Mouse (Mus musculus): ENCODE results near the gene Lhx2. TPM values are rescaled to one million over a fixed set of nuclear protein-coding genes. Genes with fewer than 3 reads are reported as not detected.

Lhx2 gene
- polyA plus RNA-seq, 1 experiment from 2014 or later: 26.4 TPM

DNA sequence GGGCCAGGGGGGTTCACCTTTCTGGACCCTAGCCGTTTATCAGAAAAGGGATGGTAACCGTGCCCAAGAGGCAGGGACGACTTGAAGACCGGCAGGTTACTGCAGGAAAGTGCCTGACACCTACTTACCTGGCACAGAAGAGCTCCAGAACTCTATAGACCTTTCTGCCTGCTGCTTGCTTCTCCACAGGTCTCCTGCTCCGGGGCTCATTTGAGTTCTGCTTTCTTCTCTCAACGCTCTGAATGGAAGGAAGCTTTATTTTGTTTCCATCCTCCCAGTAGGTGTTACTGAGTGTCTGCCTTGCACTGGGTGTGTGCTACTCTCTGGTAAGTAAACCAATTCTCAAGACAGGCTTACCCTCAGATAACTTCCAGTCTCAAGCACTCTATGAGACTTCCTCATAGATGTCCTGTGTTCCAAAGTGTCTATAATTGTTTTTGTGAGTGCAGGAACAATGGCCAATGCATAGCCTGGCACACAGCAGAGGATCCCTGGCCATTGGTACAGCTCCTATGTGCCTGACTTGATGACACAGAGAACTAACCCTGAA, 1.9 kb upstream of the Lhx2 start:
- DNase-seq (ENCODE audit: low spot score): no peak
- Histone ChIP-seq H3K9me3 (no peaks in the 10 kb centered on the region), H3K27ac (no peak overlapping the region), H3K36me3 (no peaks in the 10 kb centered on the region), H3K27me3 (ENCODE audit: insufficient read depth, poor library complexity, severe bottlenecking) (peaks cover 96% of the 10 kb centered on the region), H3K4me1 (replicated peaks) (peaks cover 29% of the 10 kb centered on the region), H3K4me3 (0 out of 2 replicates have a peak overlapping the region, but pooled peaks have one; percentile 34)
- WGBS: 2% methylated on average over 6 of the region's 6 CpGs

GRCm38 (mm10) chr2:38337681-38338080, 1.4 kb upstream of the Lhx2 start:
- 4% methylated on average over 5 of the region's 5 CpGs for WGBS
- no peak for DNase-seq (ENCODE audit: low spot score)
- H3K4me3 ChIP-seq: no peak overlapping the region
- H3K27ac ChIP-seq: no peak overlapping the region
- H3K9me3 ChIP-seq: no peaks in the 10 kb centered on the region
- H3K36me3 ChIP-seq: no peaks in the 10 kb centered on the region
- H3K4me1 ChIP-seq (replicated peaks): peaks cover 29% of the 10 kb centered on the region
- H3K27me3 ChIP-seq (ENCODE audit: insufficient read depth, poor library complexity, severe bottlenecking): peaks cover 99% of the 10 kb centered on the region

- Histone ChIP-seq H3K27ac (peak overlapping the region; percentile 85; the same call in 1 of the 2 replicates), H3K9me3 (no peaks in the 10 kb centered on the region), H3K27me3 (ENCODE audit: insufficient read depth, poor library complexity, severe bottlenecking) (peaks cover 99% of the 10 kb centered on the region), H3K36me3 (no peaks in the 10 kb centered on the region), H3K4me3 (peak overlapping the region; percentile 55), H3K4me1 (replicated peaks) (peaks cover 29% of the 10 kb centered on the region)
- DNase-seq (ENCODE audit: low spot score): peak; percentile 41
- under 1% methylated on average over 5 of the region's 5 CpGs for WGBS
These were observed 641 bp upstream of the Lhx2 start for GRCm38 (mm10) chr2:38338348-38338932.

GRCm38 (mm10) chr2:38339910-38340625, 987 bp downstream of the Lhx2 start:
- Histone ChIP-seq H3K9me3 (no peaks in the 10 kb centered on the region), H3K4me3 (peak overlapping the region; percentile 55), H3K27me3 (ENCODE audit: insufficient read depth, poor library complexity, severe bottlenecking) (peaks cover 100% of the 10 kb centered on the region), H3K4me1 (replicated peaks) (peaks cover 29% of the 10 kb centered on the region), H3K27ac (peak overlapping the region; percentile 85), H3K36me3 (no peaks in the 10 kb centered on the region)
- 2% methylated on average over 9 of the region's 9 CpGs for WGBS
- peak; percentile 41 for DNase-seq (ENCODE audit: low spot score)

DNA sequence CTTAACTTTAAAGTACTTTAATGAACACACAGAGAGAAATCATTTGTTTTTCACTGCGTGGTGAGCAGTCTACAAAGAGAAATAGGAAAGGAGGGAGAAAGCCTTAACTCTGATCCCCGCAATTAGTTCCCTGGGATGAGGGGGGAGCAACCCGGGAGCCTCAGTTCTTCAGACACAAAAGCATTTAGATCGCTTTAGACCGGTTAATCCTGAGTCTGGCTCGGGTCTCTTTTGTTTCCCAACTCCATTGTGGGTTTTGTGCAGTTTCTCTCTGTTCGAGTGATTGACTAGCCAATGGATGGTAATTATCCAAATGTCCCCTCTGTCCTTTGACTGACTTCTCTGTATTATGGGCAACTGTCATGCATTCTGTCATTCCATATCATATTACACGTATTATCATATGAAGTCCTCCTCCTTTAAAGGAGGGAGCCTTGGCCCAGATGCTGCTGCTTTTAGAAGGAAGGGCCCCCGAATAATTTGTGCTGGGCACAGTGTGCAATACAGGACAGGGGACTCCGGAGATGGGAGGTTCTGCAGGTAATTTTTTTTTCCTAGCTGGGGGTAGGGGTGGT, 1.6 kb downstream of the Lhx2 start:
- Histone ChIP-seq H3K27me3 (ENCODE audit: insufficient read depth, poor library complexity, severe bottlenecking) (peaks cover 100% of the 10 kb centered on the region), H3K27ac (peak overlapping the region; percentile 56; the same call in 1 of the 2 replicates), H3K36me3 (no peaks in the 10 kb centered on the region), H3K4me3 (peak overlapping the region; percentile 55), H3K4me1 (replicated peaks) (peaks cover 29% of the 10 kb centered on the region), H3K9me3 (no peaks in the 10 kb centered on the region)
- peak; percentile 31 for DNase-seq (ENCODE audit: low spot score)
- WGBS: under 1% methylated on average over 10 of the region's 10 CpGs

GRCm38 (mm10) chr2:38343573-38343972, 4.5 kb downstream of the Lhx2 start:
- Histone ChIP-seq H3K9me3 (no peaks in the 10 kb centered on the region), H3K27me3 (ENCODE audit: insufficient read depth, poor library complexity, severe bottlenecking) (peaks cover 100% of the 10 kb centered on the region), H3K4me1 (replicated peaks) (peaks cover 44% of the 10 kb centered on the region), H3K27ac (no peak overlapping the region), H3K4me3 (no peak overlapping the region), H3K36me3 (no peaks in the 10 kb centered on the region)
- DNase-seq (ENCODE audit: low spot score): no peak
- WGBS: 14% methylated on average over 1 of the region's 1 CpGs

- no peaks in the 10 kb centered on the region for H3K9me3 ChIP-seq
- no peak overlapping the region for H3K4me3 ChIP-seq
- H3K36me3 ChIP-seq: no peaks in the 10 kb centered on the region
- DNase-seq (ENCODE audit: low spot score): no peak
- H3K27me3 ChIP-seq (ENCODE audit: insufficient read depth, poor library complexity, severe bottlenecking): peaks cover 100% of the 10 kb centered on the region
- H3K4me1 ChIP-seq (replicated peaks): peaks cover 36% of the 10 kb centered on the region
- no peak overlapping the region for H3K27ac ChIP-seq
These were observed 5.6 kb downstream of the Lhx2 start for GRCm38 (mm10) chr2:38344727-38345126.

DNA sequence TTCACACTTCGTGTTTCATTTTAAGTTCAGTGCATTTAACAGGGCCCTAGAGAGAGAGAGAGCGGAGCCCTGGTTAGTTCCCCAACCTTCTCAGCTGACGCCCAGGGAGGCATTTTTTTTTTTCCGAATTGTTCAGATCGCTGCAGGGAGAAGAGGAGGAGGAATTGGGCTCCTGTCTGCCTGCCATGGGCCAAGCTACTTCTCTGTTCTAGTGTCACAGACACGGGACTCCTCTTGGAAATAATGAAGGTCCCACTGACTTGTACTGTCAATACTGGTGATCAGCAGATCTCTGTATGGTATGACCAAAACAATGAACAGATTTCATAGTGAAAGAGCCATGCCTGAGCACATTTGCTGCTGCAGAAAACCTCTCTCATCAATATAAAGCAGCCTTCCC, 7.3 kb downstream of the Lhx2 start:
- H3K27ac ChIP-seq: no peak overlapping the region
- under 1% methylated on average over 6 of the region's 6 CpGs for WGBS
- H3K4me3 ChIP-seq: peak overlapping the region; percentile 52; the same call in 1 of the 2 replicates

GRCm38 (mm10) chr2:38346881-38347764, 8.0 kb downstream of the Lhx2 start:
- Histone ChIP-seq H3K4me1 (replicated peaks) (peaks cover 52% of the 10 kb centered on the region), H3K9me3 (no peaks in the 10 kb centered on the region), H3K36me3 (no peaks in the 10 kb centered on the region), H3K4me3 (peak overlapping the region; percentile 52), H3K27ac (peak overlapping the region; percentile 68), H3K27me3 (ENCODE audit: insufficient read depth, poor library complexity, severe bottlenecking) (peaks cover 100% of the 10 kb centered on the region)
- DNase-seq (ENCODE audit: low spot score): peak; percentile 50
- WGBS: under 1% methylated on average over 15 of the region's 15 CpGs

More for the DNA sequence above, 7.3 kb downstream of the Lhx2 start:
- peaks cover 45% of the 10 kb centered on the region for H3K4me1 ChIP-seq (replicated peaks)
- H3K9me3 ChIP-seq: no peaks in the 10 kb centered on the region
- H3K27me3 ChIP-seq (ENCODE audit: insufficient read depth, poor library complexity, severe bottlenecking): peaks cover 100% of the 10 kb centered on the region
- no peaks in the 10 kb centered on the region for H3K36me3 ChIP-seq
- no peak for DNase-seq (ENCODE audit: low spot score)

- Histone ChIP-seq H3K27ac (peak overlapping the region; percentile 86), H3K4me3 (peak overlapping the region; percentile 52), H3K9me3 (no peaks in the 10 kb centered on the region), H3K4me1 (replicated peaks) (peaks cover 61% of the 10 kb centered on the region), H3K27me3 (ENCODE audit: insufficient read depth, poor library complexity, severe bottlenecking) (peaks cover 100% of the 10 kb centered on the region), H3K36me3 (no peaks in the 10 kb centered on the region)
- under 1% methylated on average over 54 of the region's 54 CpGs for WGBS
- DNase-seq (ENCODE audit: low spot score): peak; percentile 84
These were observed 8.9 kb downstream of the Lhx2 start for GRCm38 (mm10) chr2:38347811-38348551.

GRCm38 (mm10) chr2:38348660-38349420, 9.8 kb downstream of the Lhx2 start:
- Histone ChIP-seq H3K4me1 (replicated peaks) (peaks cover 64% of the 10 kb centered on the region), H3K27ac (peak overlapping the region; percentile 86)
- DNase-seq (ENCODE audit: low spot score): no peak

More at GRCm38 (mm10) chr2:38348660-38349420, 9.8 kb downstream of the Lhx2 start:
- under 1% methylated on average over 19 of the region's 19 CpGs for WGBS
- H3K9me3 ChIP-seq: no peaks in the 10 kb centered on the region
- H3K36me3 ChIP-seq: no peaks in the 10 kb centered on the region
- peaks cover 100% of the 10 kb centered on the region for H3K27me3 ChIP-seq (ENCODE audit: insufficient read depth, poor library complexity, severe bottlenecking)
- peak overlapping the region; percentile 52 for H3K4me3 ChIP-seq

Measured in hindbrain, embryonic 10.5 days (tissue).